Mouse (Mus musculus): Measurements from ENCODE around the gene BC117090.

- TF ChIP-seq TCF12 (IDR thresholded peaks at IDR 0.05; ENCODE audit: low read depth, low read length) (no peak), UBTF (IDR thresholded peaks at IDR 0.05; ENCODE audit: low read depth, low read length) (no peak), MAX (IDR thresholded peaks at IDR 0.05; ENCODE audit: low read length) (no peak), TBP (conservative IDR thresholded peaks at IDR 0.05; ENCODE audit: low read depth, low read length) (no peak), ETS1 (conservative IDR thresholded peaks at IDR 0.05; ENCODE audit: low read depth, low read length) (no peak), ZNF384 (IDR thresholded peaks at IDR 0.05; ENCODE audit: low read depth, low read length) (no peak), CTCF (conservative IDR thresholded peaks at IDR 0.05 in 1 of 2, IDR thresholded peaks at IDR 0.05 in 1 of 2; ENCODE audit: low read depth in 2 of 2, low read length in 2 of 2) (no peak), JUN (IDR thresholded peaks at IDR 0.05; ENCODE audit: insufficient read depth, low read depth, low read length) (no peak), SMC3 (IDR thresholded peaks at IDR 0.05; ENCODE audit: low read depth, low read length) (no peak)
Observed at GRCm38 (mm10) chr16:36337171-36337570, 3.0 kb upstream of the BC117090 start.
